Mouse (Mus musculus): Measurements from ENCODE around the gene E2f7.

Gene E2f7

GRCm38 (mm10) chr10:110773878-110774277 is 28.6 kb downstream of the E2f7 start:
- no peak for DNase-seq (ENCODE audit: low read depth)

GRCm38 (mm10) chr10:110781772-110782171 is 36.5 kb downstream of the E2f7 start:
- DNase-seq (ENCODE audit: low read depth): no peak

- DNase-seq (ENCODE audit: low read depth): peak; percentile 64
Observed at GRCm38 (mm10) chr10:110782655-110783054, 37.4 kb downstream of the E2f7 start.

- no peak for DNase-seq (ENCODE audit: low read depth)
Observed at GRCm38 (mm10) chr10:110788049-110788752, 43.0 kb downstream of the E2f7 start.

GRCm38 (mm10) chr10:110789683-110790082 is 44.4 kb downstream of the E2f7 start:
- DNase-seq (ENCODE audit: low read depth): no peak

- DNase-seq (ENCODE audit: low read depth): no peak
Observed at GRCm38 (mm10) chr10:110793150-110793787, 48.0 kb downstream of the E2f7 start.

- peak; percentile 88 for DNase-seq (ENCODE audit: low read depth)
Observed at GRCm38 (mm10) chr10:110794564-110795205, 49.4 kb downstream of the E2f7 start.

- DNase-seq (ENCODE audit: low read depth): peak; percentile 36
Observed at GRCm38 (mm10) chr10:110795206-110795796, 50.1 kb downstream of the E2f7 start.

GRCm38 (mm10) chr10:110801296-110801695 is 56.1 kb downstream of the E2f7 start:
- DNase-seq (ENCODE audit: low read depth): no peak

- DNase-seq (ENCODE audit: low read depth): peak; percentile 83
Observed at GRCm38 (mm10) chr10:110804279-110805024, 59.2 kb downstream of the E2f7 start.

- peak; percentile 92 for DNase-seq (ENCODE audit: low read depth)
Observed at GRCm38 (mm10) chr10:110805025-110805740, 59.9 kb downstream of the E2f7 start.

GRCm38 (mm10) chr10:110806471-110806870 is 61.2 kb downstream of the E2f7 start:
- DNase-seq (ENCODE audit: low read depth): peak; percentile 78

GRCm38 (mm10) chr10:110810528-110810927 is 65.3 kb downstream of the E2f7 start:
- DNase-seq (ENCODE audit: low read depth): no peak

GRCm38 (mm10) chr10:110811209-110811861 is 66.1 kb downstream of the E2f7 start:
- DNase-seq (ENCODE audit: low read depth): no peak

- no peak for DNase-seq (ENCODE audit: low read depth)
Observed at GRCm38 (mm10) chr10:110811862-110812225, 66.6 kb downstream of the E2f7 start.

GRCm38 (mm10) chr10:110821139-110821538 is 75.9 kb downstream of the E2f7 start:
- DNase-seq (ENCODE audit: low read depth): no peak

- no peak for DNase-seq (ENCODE audit: low read depth)
Observed at GRCm38 (mm10) chr10:110821692-110822091, 76.5 kb downstream of the E2f7 start.

GRCm38 (mm10) chr10:110832336-110832735 is 87.1 kb downstream of the E2f7 start:
- peak; percentile 40 for DNase-seq (ENCODE audit: low read depth)

- DNase-seq (ENCODE audit: low read depth): no peak
Observed at GRCm38 (mm10) chr10:110835115-110835806, 90.0 kb downstream of the E2f7 start.

All from NIH3T3 (cell line).